Mouse (Mus musculus): ENCODE measurements around the gene Chchd6.

DNA sequence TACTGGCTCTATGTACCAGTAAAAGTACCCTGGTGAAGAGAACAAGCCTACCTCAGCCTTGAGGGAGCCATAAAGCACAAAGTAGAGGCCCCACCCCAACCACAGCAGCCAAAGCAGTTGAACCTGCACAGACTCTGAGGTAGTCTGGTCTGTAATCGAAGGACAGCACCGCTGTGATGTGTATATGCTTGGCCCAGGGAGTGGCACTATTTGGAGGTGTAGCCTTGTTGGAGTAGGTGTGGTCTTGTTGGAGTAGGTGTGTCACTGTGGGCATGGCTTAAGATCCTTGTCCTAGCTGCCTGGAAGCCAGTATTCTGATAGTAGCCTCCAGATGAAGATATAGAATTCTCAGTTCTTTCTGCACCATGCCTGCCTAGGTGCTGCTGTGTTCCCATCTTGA is 203.2 kb downstream of the Chchd6 start:
- no peak for TF ChIP-seq CTCF (IDR thresholded peaks at IDR 0.05; ENCODE audit: low read depth, low read length)
- TF ChIP-seq GATA1 (IDR thresholded peaks at IDR 0.05; ENCODE audit: borderline replicate concordance, low read length): no peak
- TF ChIP-seq TAL1 (conservative IDR thresholded peaks at IDR 0.05; ENCODE audit: low read depth, low read length): no peak

Data from G1E (cell line).